Mouse (Mus musculus): ENCODE results near the gene Adgrl4. TPM values are rescaled to one million over a fixed set of nuclear protein-coding genes. Genes with fewer than 3 reads are reported as not detected.

Adgrl4 gene
- total RNA-seq (2021): 10 to 100 TPM; 21.0 to 22.3 TPM
- long read RNA-seq, experiment 1, full-length matches to known transcripts: 15 of 19 reads
- long read RNA-seq, experiment 1, partial matches to known transcripts: 2 of 19 reads
- long read RNA-seq, experiment 1, other reads (novel, unspliced or antisense): 2 of 19 reads
- long read RNA-seq, experiment 2, full-length matches to known transcripts: 12 of 22 reads
- long read RNA-seq, experiment 2, partial matches to known transcripts: 2 of 22 reads
- long read RNA-seq, experiment 2, other reads (novel, unspliced or antisense): 8 of 22 reads

DNA sequence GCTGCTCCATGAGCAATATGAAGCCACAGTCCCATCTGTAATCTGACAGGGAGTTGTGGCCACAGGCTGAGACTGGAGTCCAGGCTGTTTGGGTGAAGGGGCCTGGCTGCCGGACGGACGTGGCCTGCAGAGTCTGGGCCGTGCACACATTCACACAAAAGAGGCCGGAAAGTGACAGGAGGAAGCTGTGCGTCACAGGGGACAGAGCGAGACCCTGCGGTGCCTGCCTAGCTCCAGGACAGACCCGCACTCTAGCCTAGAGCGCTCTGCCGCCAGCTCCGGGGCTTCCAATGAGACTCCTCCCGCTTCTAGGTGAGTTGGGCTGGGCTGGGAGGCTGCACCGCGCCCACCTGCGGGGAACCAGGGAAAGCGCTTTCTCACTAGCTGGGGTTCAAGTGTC, at the start of gene Adgrl4:
Adgrl4 (plus strand) TSS at position 195 of the 400 bp plus-strand sequence.
- TF ChIP-seq CTCF (IDR thresholded peaks at IDR 0.05): no peak
- no peak for DNase-seq (ENCODE audit: extremely low spot score in 1 of 2, low spot score in 2 of 2)
- intact Hi-C loops (cut with DNase I): no loop called here
- H3K4me3 ChIP-seq: peak within 1 kb of the TSS; percentile 34
- peak within 1 kb of the TSS; percentile 42 for H3K27ac ChIP-seq

DNA sequence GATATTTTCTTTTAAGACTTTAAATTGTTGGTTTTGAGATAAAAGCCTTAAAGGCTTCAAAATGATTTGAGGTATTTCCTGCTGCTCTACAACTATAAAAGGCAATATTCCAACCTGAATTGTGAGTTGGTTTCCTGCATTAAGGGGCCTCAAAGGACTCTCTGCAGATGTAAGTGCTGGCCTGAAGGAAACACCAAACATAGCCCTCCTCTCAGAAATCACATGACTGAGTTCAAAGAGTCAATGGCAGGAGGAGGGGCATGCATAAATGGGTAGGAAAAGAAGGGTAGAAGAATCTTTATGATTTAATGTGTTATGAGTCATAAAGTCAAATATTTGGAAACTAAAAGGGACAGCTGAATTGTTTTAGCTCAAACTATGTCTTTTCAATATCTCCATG, 46.8 kb upstream of the Adgrl4 start:
- Histone ChIP-seq H3K4me3 (no peak overlapping the region), H3K27ac (no peak overlapping the region)
- no peak for TF ChIP-seq CTCF (IDR thresholded peaks at IDR 0.05)
- intact Hi-C loops (cut with DNase I): no loop called here
- DNase-seq (ENCODE audit: extremely low spot score in 1 of 2, low spot score in 2 of 2): no peak

DNA sequence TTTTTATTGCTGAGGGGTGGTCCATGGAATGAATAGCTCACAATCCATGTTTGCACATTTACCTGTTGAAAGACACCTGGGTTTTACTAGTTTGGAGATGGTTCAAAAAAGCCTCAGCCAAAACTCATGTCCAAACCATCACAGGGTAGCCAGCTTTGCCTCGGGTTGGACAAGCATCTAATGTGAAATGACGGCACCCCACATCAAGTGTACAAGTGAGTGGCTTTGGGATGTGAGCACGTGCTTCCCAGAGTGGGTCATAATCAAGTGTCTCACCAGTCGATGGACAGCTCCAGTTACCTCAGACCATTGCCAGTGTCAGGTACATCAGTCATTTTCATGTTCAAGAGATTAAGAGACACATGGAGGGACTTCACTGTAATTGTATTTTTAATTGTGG, 44.8 kb upstream of the Adgrl4 start:
- DNase-seq (ENCODE audit: extremely low spot score in 1 of 2, low spot score in 2 of 2): no peak
- no peak overlapping the region for H3K4me3 ChIP-seq
- TF ChIP-seq CTCF (IDR thresholded peaks at IDR 0.05): no peak
- no peak overlapping the region for H3K27ac ChIP-seq
- intact Hi-C loops (cut with DNase I): no loop called here

DNA sequence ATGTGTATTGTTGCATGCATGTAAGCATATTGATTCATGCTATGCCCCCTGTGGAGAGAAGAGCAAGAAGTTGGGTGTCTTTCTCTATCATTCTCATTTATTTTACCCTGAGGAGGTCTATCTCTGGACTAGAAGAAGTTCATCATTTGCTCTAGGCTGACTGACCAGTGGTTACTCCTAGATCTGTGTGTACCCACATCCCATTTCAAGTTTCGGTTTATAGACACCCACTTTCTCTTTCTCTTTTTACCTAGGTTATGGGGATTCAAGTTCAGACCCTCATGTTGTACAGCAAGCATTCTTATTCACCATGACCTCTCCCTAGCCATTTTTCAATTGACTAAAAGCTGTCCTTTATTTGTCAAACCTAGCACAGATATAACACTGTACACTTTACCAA, 44.4 kb upstream of the Adgrl4 start:
- DNase-seq (ENCODE audit: extremely low spot score in 1 of 2, low spot score in 2 of 2): no peak
- intact Hi-C loops (cut with DNase I): no loop called here
- TF ChIP-seq CTCF (IDR thresholded peaks at IDR 0.05): no peak
- Histone ChIP-seq H3K27ac (no peak overlapping the region), H3K4me3 (no peak overlapping the region)

DNA sequence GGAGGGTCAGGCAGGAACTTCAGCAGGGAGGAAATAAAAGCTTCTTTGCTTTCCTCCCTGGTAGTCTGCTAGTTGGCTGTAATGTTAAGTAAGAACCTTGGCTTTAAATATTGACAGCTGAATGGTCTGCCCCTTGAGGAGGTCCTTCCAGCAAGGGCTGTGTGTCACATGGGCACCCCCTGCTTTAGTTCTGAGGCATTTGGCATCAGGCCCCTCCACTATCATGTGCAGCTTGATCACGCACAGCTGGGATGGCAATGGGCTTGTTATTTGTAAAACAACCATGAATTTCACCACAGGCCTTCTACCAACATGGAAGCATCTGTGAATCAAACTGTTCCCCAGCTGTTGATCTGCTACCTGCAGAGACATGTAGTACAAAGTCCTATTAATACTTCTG, 38.4 kb upstream of the Adgrl4 start:
- TF ChIP-seq CTCF (IDR thresholded peaks at IDR 0.05): no peak
- intact Hi-C loops (cut with DNase I): no loop called here
- DNase-seq (ENCODE audit: extremely low spot score in 1 of 2, low spot score in 2 of 2): no peak
- Histone ChIP-seq H3K27ac (no peak overlapping the region), H3K4me3 (no peak overlapping the region)

- Histone ChIP-seq H3K27ac (no peak overlapping the region), H3K4me3 (no peak overlapping the region)
- no peak for DNase-seq (ENCODE audit: extremely low spot score in 1 of 2, low spot score in 2 of 2)
- no peak for TF ChIP-seq CTCF (IDR thresholded peaks at IDR 0.05)
- intact Hi-C loops (cut with DNase I): no loop called here
Measured at GRCm38 (mm10) chr3:151411031-151411430, 26.7 kb upstream of the Adgrl4 start.

DNA sequence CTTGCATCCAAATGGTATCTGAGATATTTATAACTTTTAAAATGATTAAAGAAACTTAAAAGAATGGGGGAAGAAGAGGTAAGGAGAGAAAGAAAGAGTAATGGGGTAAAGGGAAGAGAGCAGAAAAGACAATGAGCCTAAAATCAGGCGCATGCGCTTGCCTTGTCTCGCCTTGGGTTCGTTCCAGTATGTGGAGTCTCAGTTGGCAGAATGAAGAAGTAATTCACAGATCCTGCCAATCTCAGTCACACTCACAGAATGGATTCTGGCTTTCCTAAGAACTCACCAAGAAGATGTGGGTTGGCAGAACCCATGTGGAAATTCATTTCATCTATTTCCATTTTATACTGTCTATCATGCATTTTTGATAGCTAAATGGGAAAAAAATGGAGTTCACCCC, 26.2 kb upstream of the Adgrl4 start:
- no peak for DNase-seq (ENCODE audit: extremely low spot score in 1 of 2, low spot score in 2 of 2)
- intact Hi-C loops (cut with DNase I): no loop called here
- Histone ChIP-seq H3K4me3 (no peak overlapping the region), H3K27ac (no peak overlapping the region)
- TF ChIP-seq CTCF (IDR thresholded peaks at IDR 0.05): no peak

- intact Hi-C loops (cut with DNase I): no loop called here
- no peak overlapping the region for H3K27ac ChIP-seq
- no peak for DNase-seq (ENCODE audit: extremely low spot score in 1 of 2, low spot score in 2 of 2)
- H3K4me3 ChIP-seq: no peak overlapping the region
- TF ChIP-seq CTCF (IDR thresholded peaks at IDR 0.05): no peak
Measured at GRCm38 (mm10) chr3:151416931-151417330, 20.8 kb upstream of the Adgrl4 start.

GRCm38 (mm10) chr3:151417688-151418572, 19.8 kb upstream of the Adgrl4 start:
- no peak overlapping the region for H3K27ac ChIP-seq

DNA sequence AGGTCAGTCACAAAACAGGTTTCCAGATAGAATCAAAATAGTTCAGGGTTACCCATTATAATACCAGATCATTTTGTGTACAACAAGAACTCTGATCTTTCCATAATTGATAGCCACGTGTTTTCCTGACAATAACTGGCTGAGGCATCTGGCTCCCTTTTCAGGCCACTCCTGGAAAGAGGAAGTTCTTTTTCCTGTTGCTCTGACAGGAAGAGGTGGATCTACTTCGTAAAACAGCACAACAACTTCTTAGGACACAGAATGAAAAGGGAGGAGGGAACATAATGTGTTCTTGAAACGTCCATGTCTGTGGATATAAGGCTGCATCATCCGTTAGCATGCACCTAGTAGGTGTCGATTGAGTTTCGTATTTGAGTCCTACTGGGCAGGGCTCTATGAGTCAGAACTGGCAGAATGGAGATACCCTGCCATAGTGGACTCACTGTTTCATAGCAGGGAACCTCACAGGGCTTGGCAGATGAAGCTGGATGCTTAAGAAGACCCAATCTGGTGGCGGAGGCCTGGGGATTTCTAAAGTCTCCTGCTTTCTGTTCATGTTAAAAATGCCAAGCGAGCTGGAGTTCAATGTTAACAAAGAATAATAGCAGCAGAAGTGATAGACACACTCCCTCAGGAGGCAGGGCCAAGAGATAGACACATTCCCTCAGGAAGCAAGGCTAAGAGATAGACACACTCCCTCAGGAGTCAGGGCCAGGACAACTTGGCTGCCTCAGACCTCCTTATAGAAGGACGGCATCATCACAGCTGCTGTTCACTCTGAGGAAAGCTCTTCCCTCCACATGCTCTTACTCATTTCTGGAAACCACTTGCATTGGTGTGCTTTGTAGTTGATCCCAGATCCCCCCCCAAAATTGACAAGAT, 13.1 kb upstream of the Adgrl4 start:
- Histone ChIP-seq H3K4me3 (no peak overlapping the region), H3K27ac (peak overlapping the region; percentile 51)
- no peak for DNase-seq (ENCODE audit: extremely low spot score in 1 of 2, low spot score in 2 of 2)
- intact Hi-C loops (cut with DNase I): no loop called here
- no peak for TF ChIP-seq CTCF (IDR thresholded peaks at IDR 0.05)

More at GRCm38 (mm10) chr3:151417688-151418572, 19.8 kb upstream of the Adgrl4 start:
- intact Hi-C loops (cut with DNase I): no loop called here
- no peak for TF ChIP-seq CTCF (IDR thresholded peaks at IDR 0.05)
- DNase-seq (ENCODE audit: extremely low spot score in 1 of 2, low spot score in 2 of 2): no peak
- no peak overlapping the region for H3K4me3 ChIP-seq

- no peak overlapping the region for H3K27ac ChIP-seq
- DNase-seq (ENCODE audit: extremely low spot score in 1 of 2, low spot score in 2 of 2): no peak
- intact Hi-C loops (cut with DNase I): no loop called here
- TF ChIP-seq CTCF (IDR thresholded peaks at IDR 0.05): no peak
- no peak overlapping the region for H3K4me3 ChIP-seq
Measured at GRCm38 (mm10) chr3:151430106-151430505, 7.6 kb upstream of the Adgrl4 start.

- no peak for TF ChIP-seq CTCF (IDR thresholded peaks at IDR 0.05)
- intact Hi-C loops (cut with DNase I): no loop called here
- DNase-seq (ENCODE audit: extremely low spot score in 1 of 2, low spot score in 2 of 2): no peak
- Histone ChIP-seq H3K27ac (no peak overlapping the region), H3K4me3 (no peak overlapping the region)
Measured at GRCm38 (mm10) chr3:151431507-151431906, 6.2 kb upstream of the Adgrl4 start.

Data from left cerebral cortex, adult 2 months (tissue).